Mouse (Mus musculus): ENCODE measurements at regions not wholly inside any gene's neighbourhood (a gene's known extent, or its start where the extent isn't known, plus 50 kb on each side); places are given as distances from the start of the nearest gene placed in this dataset.

DNA sequence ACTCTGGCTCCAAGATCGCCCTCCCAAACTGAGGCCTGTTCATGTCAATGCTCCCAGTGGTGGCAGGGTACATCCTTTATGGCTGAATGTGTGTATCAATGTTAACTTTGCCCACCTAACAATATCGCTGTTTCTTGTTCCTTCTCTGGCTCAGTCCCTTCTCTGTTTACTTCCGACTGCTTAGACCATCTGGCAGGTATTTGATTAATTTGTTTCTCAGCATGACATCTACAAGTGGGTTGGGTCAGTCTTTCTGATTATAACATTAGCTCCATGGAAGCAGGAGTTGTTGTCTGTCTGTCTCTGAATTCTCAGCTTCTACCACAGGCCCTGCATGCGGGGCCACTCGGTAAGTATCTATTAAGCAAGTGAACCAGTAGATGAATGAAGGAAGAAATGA is 49.9 kb upstream of the Peli1 start:
- DNase-seq (ENCODE audit: low read depth), result no peak
- TF ChIP-seq CTCF (IDR thresholded peaks at IDR 0.05; ENCODE audit: borderline replicate concordance, extremely low read depth, insufficient read depth, insufficient read length) (no peak), POLR2A (IDR thresholded peaks at IDR 0.05; ENCODE audit: borderline replicate concordance, extremely low read depth, insufficient read depth, insufficient read length, poor library complexity, severe bottlenecking) (no peak)
